Mouse (Mus musculus) adrenal gland (tissue): ENCODE measurements around the gene Olfr1112.
"Not testable (repeated sequence)": the region's sequence is repeated elsewhere in the genome, so short reads cannot be mapped to it uniquely, and the experiment has no call there.

Source experiments
- intact Hi-C: fragments of 180-260 bp; cut with DNase I; formaldehyde crosslinking; loops from one replicate; pipeline ENCODE4 v1.15.1; 2025
- long read RNA-seq, 2 experiments: library from polyadenylated mRNA; unstranded; transcript quantifications; one replicate each; pipeline ENCODE4 v2.0.0; 2020; ENCODE audit warnings: borderline replicate concordance in 1 of 2; ENCODE audit not compliant: insufficient replicate concordance in 1 of 2

The Olfr1112 gene
- long read RNA-seq, experiment 1, result 0 reads
- long read RNA-seq, experiment 2, result 0 reads

GRCm38 (mm10) chr2:87187498-87187897 is at the start of gene Olfr1112:
TSS of gene Olfr1112 (plus strand) at chr2:87187798.
- intact Hi-C loops, result no loop called here

GRCm38 (mm10) chr2:87140200-87140599 is 47.4 kb upstream of the Olfr1112 start, which contains the start of gene Olfr1110:
TSS of gene Olfr1110 (minus strand) at chr2:87140300.
- intact Hi-C loops, result no loop called here

- intact Hi-C loops, result no loop called here
Observed at GRCm38 (mm10) chr2:87152524-87152923, 35.1 kb upstream of the Olfr1112 start, which contains the start of gene Olfr1111. TSS of gene Olfr1111 (minus strand) at chr2:87152624.

GRCm38 (mm10) chr2:87167731-87168130 is 19.9 kb upstream of the Olfr1112 start:
- intact Hi-C loops, result not testable (repeated sequence)

- intact Hi-C loops, result no loop called here
Observed at GRCm38 (mm10) chr2:87208670-87209069, 21.1 kb downstream of the Olfr1112 start, which contains the start of gene Olfr1113. TSS of gene Olfr1113 (plus strand) at chr2:87208970.
